Mouse (Mus musculus) embryonic facial prominence, embryonic 10.5 days (tissue): ENCODE measurements around the gene Guk1. TPM values are rescaled to one million over a fixed set of nuclear protein-coding genes. Genes with fewer than 3 reads are reported as not detected.

Experiments
- DNase-seq: peaks from one replicate; pipeline ENCODE4 v3.0.0-alpha.2; 2017; ENCODE audit warnings: low spot score
- H3K27ac ChIP-seq: fragments of 300-500 bp; sonication (generic); replicated peaks from 2 replicates; pipeline ENCODE4 v1.5.1; 2016; ENCODE audit warnings: mild to moderate bottlenecking
- H3K27me3 ChIP-seq: fragments of 300-500 bp; sonication (generic); replicated peaks from 2 replicates; pipeline ENCODE4 v1.6.1; 2016; ENCODE audit warnings: low read depth, mild to moderate bottlenecking; ENCODE audit not compliant: poor library complexity, severe bottlenecking
- H3K36me3 ChIP-seq: fragments of 300-500 bp; sonication (generic); replicated peaks from 2 replicates; pipeline ENCODE4 v1.6.1; 2016; ENCODE audit warnings: mild to moderate bottlenecking, moderate library complexity
- H3K4me1 ChIP-seq: fragments of 300-500 bp; sonication (generic); 2 replicates; pipeline ENCODE4 v1.6.1; 2016
- H3K4me3 ChIP-seq: fragments of 300-500 bp; sonication (generic); 2 replicates; pipeline ENCODE4 v1.5.1; 2016; ENCODE audit warnings: mild to moderate bottlenecking, moderate library complexity
- H3K9me3 ChIP-seq: fragments of 300-500 bp; sonication (generic); 2 replicates; pipeline ENCODE4 v1.6.1; 2016; ENCODE audit warnings: mild to moderate bottlenecking
- WGBS: fragments of 180-500 bp; shearing (Covaris S2); methylation state at CpG from one replicate; pipeline ENCODE4 v1.1.7; 2016; 5-methylcytosine and 5-hydroxymethylcytosine counted together
- polyA plus RNA-seq: library from polyadenylated mRNA; unstranded; fragments of >200 nt; fragmentation: Nextera tagmentation; extraction: Ambion mirVana; gene quantifications from 2 replicates; pipeline ENCODE4 v1.2.1, GENCODE M21; 2016

Gene Guk1
- polyA plus RNA-seq, 1 experiment from 2014 or later = 133 TPM

- Histone ChIP-seq H3K27ac (no peak overlapping the region), H3K36me3 (no peaks in the 10 kb centered on the region), H3K4me3 (no peak overlapping the region), H3K4me1 (peaks cover 11% of the 10 kb centered on the region), H3K27me3 (peaks cover 73% of the 10 kb centered on the region), H3K9me3 (no peaks in the 10 kb centered on the region)
- no peak for DNase-seq
- 58% methylated on average over 6 of the region's 6 CpGs for WGBS
Observed at GRCm38 (mm10) chr11:59174189-59174838, 17.7 kb downstream of the Guk1 start.

GRCm38 (mm10) chr11:59170549-59170948 lies 21.5 kb downstream of the Guk1 start:
- WGBS = 76% methylated on average over 4 of the region's 4 CpGs

DNA sequence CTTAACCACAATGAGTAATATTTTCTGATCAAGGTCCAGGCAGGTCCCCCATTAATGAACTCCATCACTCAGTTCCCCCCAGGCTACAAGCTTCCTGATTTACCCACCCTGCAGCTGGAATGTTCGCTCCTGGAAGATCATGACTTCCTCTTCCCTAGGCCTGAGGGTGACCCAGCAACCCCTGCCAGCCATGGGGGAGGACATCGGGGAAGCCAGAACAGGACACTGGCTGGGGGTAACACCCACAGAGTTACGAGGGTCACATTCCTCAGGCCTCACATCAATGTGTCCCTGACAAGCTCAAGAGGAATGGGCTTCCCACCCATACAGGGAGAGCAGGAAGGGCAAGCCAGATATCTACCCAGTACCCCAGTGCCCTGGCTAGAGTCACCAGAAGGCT lies 22.2 kb downstream of the Guk1 start:
- Histone ChIP-seq H3K27ac (no peak overlapping the region), H3K4me3 (no peak overlapping the region), H3K9me3 (no peaks in the 10 kb centered on the region), H3K4me1 (no peaks in the 10 kb centered on the region), H3K27me3 (peaks cover 28% of the 10 kb centered on the region), H3K36me3 (no peaks in the 10 kb centered on the region)
- 63% methylated on average over 3 of the region's 3 CpGs for WGBS
- DNase-seq = no peak

More at GRCm38 (mm10) chr11:59170549-59170948, 21.5 kb downstream of the Guk1 start:
- H3K9me3 ChIP-seq = no peaks in the 10 kb centered on the region
- no peaks in the 10 kb centered on the region for H3K36me3 ChIP-seq
- no peak overlapping the region for H3K27ac ChIP-seq
- no peak overlapping the region for H3K4me3 ChIP-seq
- H3K27me3 ChIP-seq = peaks cover 35% of the 10 kb centered on the region
- no peak for DNase-seq
- no peaks in the 10 kb centered on the region for H3K4me1 ChIP-seq

- no peak overlapping the region for H3K27ac ChIP-seq
- H3K9me3 ChIP-seq = no peaks in the 10 kb centered on the region
- H3K4me3 ChIP-seq = no peak overlapping the region
- 0 out of 2 replicates have a peak, but pooled peaks cover 3% of the 10 kb centered on the region for H3K27me3 ChIP-seq
- H3K36me3 ChIP-seq = no peaks in the 10 kb centered on the region
- 67% methylated on average over 2 of the region's 2 CpGs for WGBS
- H3K4me1 ChIP-seq = peaks cover 16% of the 10 kb centered on the region
- no peak for DNase-seq
Observed at GRCm38 (mm10) chr11:59165616-59166241, 26.3 kb downstream of the Guk1 start.

DNA sequence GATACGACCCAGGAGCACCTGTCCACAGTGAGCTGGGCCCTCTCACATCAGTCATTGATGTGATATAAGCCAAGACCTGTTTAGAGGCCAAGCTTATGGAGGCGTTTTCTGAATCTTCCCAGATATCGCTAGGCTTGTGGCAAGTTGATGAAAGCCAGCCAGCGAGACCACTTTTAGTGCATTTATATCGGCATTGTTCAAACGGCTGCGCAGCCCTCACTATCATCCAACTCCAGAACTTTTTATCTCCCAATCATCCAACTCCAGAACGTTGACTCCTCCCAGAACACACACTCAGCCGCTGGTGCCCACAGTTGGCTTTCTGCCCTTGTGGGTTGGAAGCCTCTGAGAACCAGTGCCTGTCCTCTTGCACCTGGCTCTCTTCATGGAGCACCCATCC lies 27.6 kb downstream of the Guk1 start:
- H3K4me1 ChIP-seq = peaks cover 16% of the 10 kb centered on the region
- no peaks in the 10 kb centered on the region for H3K9me3 ChIP-seq
- 88% methylated on average over 9 of the region's 9 CpGs for WGBS
- no peaks in the 10 kb centered on the region for H3K36me3 ChIP-seq
- DNase-seq = no peak
- no peaks in the 10 kb centered on the region for H3K27me3 ChIP-seq
- H3K4me3 ChIP-seq = peak overlapping the region; percentile 70
- H3K27ac ChIP-seq = no peak overlapping the region; the same call in 1 of the 2 replicates

DNA sequence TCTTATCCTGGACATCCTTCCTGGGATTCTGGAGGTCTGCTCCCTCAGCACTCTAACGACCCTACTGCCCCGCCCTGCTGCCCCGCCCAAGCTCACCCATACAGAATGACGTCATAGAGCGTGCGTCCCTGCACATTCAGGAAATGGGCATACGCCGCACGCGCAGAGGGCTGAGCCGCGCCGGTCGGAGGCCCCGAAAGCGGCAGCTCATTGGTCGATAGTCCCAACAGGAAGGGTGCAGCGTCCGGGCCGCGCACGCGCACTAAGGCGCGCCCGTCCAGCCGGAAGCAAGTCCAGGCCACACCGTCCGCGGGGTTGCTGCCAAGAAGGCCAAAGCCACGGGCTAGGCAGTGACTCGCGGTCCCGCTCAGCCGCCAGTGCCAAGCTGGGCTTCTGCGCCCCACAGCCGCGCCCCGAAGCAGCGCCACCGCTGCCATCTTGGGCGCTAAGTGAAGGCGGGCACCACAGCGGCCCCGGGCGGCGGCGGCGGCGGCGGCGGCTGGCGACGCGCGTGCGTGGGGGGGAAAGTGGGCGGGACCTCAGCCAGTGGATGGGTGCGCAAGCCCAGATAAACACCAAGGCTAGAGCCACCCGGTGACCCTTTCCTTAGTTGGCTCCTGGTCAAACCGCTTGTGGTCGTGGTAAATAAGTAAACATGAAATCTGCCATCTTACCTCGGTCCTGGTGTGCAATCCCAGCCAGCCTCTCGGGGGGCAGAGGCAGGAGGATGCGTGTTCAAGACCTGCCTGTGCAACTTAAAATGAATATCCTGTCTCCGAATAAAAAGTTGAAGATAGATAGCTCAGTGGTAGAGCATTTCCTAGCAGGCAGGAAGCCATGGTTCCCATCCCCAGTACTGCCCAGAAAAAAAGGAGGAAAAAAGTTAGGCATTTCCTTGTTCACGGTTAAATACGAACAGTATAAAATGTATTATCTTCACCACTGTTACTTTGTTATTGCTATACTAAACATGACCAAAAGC lies 28.5 kb downstream of the Guk1 start, which contains the start of gene Iba57:
Gene Iba57 (minus strand): TSS at position 485 of the 982 bp plus-strand sequence.
- peak within 1 kb of the TSS; percentile 70 for H3K4me3 ChIP-seq
- no peaks in the 10 kb centered on the region for H3K27me3 ChIP-seq
- peak; percentile 99 for DNase-seq
- H3K27ac ChIP-seq = peak within 1 kb of the TSS; percentile 95
- WGBS = 3% methylated on average over 68 of the region's 68 CpGs
- H3K4me1 ChIP-seq = peaks cover 16% of the 10 kb centered on the region
- no peaks in the 10 kb centered on the region for H3K9me3 ChIP-seq
- H3K36me3 ChIP-seq = peaks cover 2% of the 10 kb centered on the region; the same call in 1 of the 2 replicates

- Histone ChIP-seq H3K4me1 (peaks cover 16% of the 10 kb centered on the region), H3K27me3 (no peaks in the 10 kb centered on the region), H3K9me3 (no peaks in the 10 kb centered on the region), H3K4me3 (peak overlapping the region; percentile 70), H3K36me3 (peaks cover 11% of the 10 kb centered on the region), H3K27ac (peak overlapping the region; percentile 95)
- WGBS = 64% methylated on average over 9 of the region's 9 CpGs
- no peak for DNase-seq
Observed at GRCm38 (mm10) chr11:59162443-59163254, 29.4 kb downstream of the Guk1 start.

GRCm38 (mm10) chr11:59161398-59161797 lies 30.6 kb downstream of the Guk1 start:
- no peak for DNase-seq
- H3K4me1 ChIP-seq = peaks cover 16% of the 10 kb centered on the region
- peaks cover 21% of the 10 kb centered on the region for H3K36me3 ChIP-seq
- no peaks in the 10 kb centered on the region for H3K9me3 ChIP-seq
- WGBS = 80% methylated on average over 5 of the region's 5 CpGs
- H3K27ac ChIP-seq = no peak overlapping the region
- no peak overlapping the region for H3K4me3 ChIP-seq
- no peaks in the 10 kb centered on the region for H3K27me3 ChIP-seq

DNA sequence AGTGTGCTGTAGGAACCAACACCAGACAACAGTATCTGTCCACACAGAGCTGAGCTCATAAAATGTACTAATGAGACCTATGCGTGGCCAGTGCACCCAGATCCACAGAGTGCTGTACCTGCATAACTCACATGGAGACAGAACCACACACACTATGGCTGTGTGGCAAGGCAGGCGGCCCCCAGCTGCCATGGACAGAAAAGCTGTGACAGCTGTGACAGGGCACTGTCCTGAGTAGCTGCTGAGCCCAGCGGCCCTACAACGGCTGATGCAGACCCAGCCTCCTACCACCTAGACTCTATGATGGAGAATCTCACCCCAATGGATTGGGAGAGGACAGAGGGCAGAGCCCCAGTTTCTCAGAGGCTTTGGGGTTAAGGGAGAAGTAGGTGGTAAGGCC lies 32.5 kb downstream of the Guk1 start:
- peaks cover 31% of the 10 kb centered on the region for H3K36me3 ChIP-seq
- WGBS = 93% methylated on average over 4 of the region's 4 CpGs
- H3K4me1 ChIP-seq = peaks cover 16% of the 10 kb centered on the region
- no peak for DNase-seq
- no peak overlapping the region for H3K27ac ChIP-seq
- no peaks in the 10 kb centered on the region for H3K9me3 ChIP-seq
- no peaks in the 10 kb centered on the region for H3K27me3 ChIP-seq
- no peak overlapping the region for H3K4me3 ChIP-seq

- 94% methylated on average over 13 of the region's 13 CpGs for WGBS
- H3K4me3 ChIP-seq = no peak overlapping the region
- no peak overlapping the region for H3K27ac ChIP-seq
- no peak for DNase-seq
- H3K9me3 ChIP-seq = no peaks in the 10 kb centered on the region
- H3K4me1 ChIP-seq = peaks cover 11% of the 10 kb centered on the region
- H3K27me3 ChIP-seq = no peaks in the 10 kb centered on the region
- peaks cover 31% of the 10 kb centered on the region for H3K36me3 ChIP-seq
Observed at GRCm38 (mm10) chr11:59159099-59159498, 32.9 kb downstream of the Guk1 start.

GRCm38 (mm10) chr11:59155900-59156299 lies 36.1 kb downstream of the Guk1 start:
- Histone ChIP-seq H3K9me3 (no peaks in the 10 kb centered on the region), H3K27ac (no peak overlapping the region), H3K27me3 (no peaks in the 10 kb centered on the region), H3K4me3 (no peak overlapping the region), H3K4me1 (no peaks in the 10 kb centered on the region), H3K36me3 (peaks cover 31% of the 10 kb centered on the region)
- WGBS = 88% methylated on average over 5 of the region's 5 CpGs
- no peak for DNase-seq

DNA sequence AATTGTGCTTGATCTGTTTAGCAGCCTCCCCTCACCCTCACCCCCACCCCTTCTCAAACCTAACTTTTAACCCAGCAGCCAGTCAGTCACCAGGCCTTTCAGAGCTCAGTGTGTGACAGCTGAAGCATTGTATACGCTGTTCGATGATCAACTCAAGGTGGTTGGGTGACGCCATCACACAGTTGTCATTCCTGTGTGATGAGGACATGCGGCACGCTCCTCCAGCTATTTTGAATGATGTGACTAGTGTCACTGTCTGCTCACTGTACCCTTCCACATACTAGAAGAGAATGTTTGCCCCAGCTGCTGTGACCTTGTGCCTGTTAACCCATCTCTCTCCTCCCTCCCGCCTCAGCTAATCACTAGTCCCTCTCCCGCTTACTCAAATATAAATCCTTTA lies 37.8 kb downstream of the Guk1 start:
- Histone ChIP-seq H3K27ac (no peak overlapping the region), H3K4me3 (no peak overlapping the region), H3K4me1 (no peaks in the 10 kb centered on the region), H3K9me3 (no peaks in the 10 kb centered on the region), H3K27me3 (no peaks in the 10 kb centered on the region), H3K36me3 (peaks cover 31% of the 10 kb centered on the region)
- WGBS = 92% methylated on average over 7 of the region's 7 CpGs
- no peak for DNase-seq
